Mouse (Mus musculus) kidney, embryonic 16.5 days (tissue): ENCODE results near the gene Fam166a. TPM values are rescaled to one million over a fixed set of nuclear protein-coding genes. Genes with fewer than 3 reads are reported as not detected.

ENCODE experiments used
- ATAC-seq: fragments of 200-750 bp; cut with Nextera tagmentation; 2 replicates; pipeline ENCODE4 v1.8.0; 2017; ENCODE audit warnings: moderate TSS enrichment; ENCODE audit not compliant: low FRiP score, low TSS enrichment
- H3K27ac ChIP-seq: fragments of 300-500 bp; sonication (generic); 2 replicates; pipeline ENCODE4 v1.5.1; 2014; ENCODE audit warnings: low read length
- H3K27me3 ChIP-seq: fragments of 300-500 bp; sonication (generic); 2 replicates; pipeline ENCODE4 v1.6.1; 2014; ENCODE audit warnings: low read length, control low read depth, mixed read lengths; ENCODE audit not compliant: insufficient read depth
- H3K36me3 ChIP-seq: fragments of 300-500 bp; sonication (generic); 2 replicates; pipeline ENCODE4 v1.6.1; 2014; ENCODE audit warnings: low read length, control low read depth, mixed read lengths; ENCODE audit not compliant: insufficient read depth
- H3K4me1 ChIP-seq: fragments of 300-500 bp; sonication (generic); 2 replicates; pipeline ENCODE4 v1.6.1; 2014; ENCODE audit warnings: low read length, control low read depth, mixed read lengths; ENCODE audit not compliant: insufficient read depth
- H3K4me2 ChIP-seq: fragments of 300-500 bp; sonication (generic); replicated peaks from 2 replicates; pipeline ENCODE4 v1.6.1; 2014; ENCODE audit warnings: low read depth, low read length
- H3K4me3 ChIP-seq: fragments of 300-500 bp; sonication (generic); 2 replicates; pipeline ENCODE4 v1.5.1; 2014; ENCODE audit warnings: mild to moderate bottlenecking, low read length
- H3K9ac ChIP-seq: fragments of 300-500 bp; sonication (generic); replicated peaks from 2 replicates; pipeline ENCODE4 v1.6.1; 2014; ENCODE audit warnings: low read length
- H3K9me3 ChIP-seq: fragments of 300-500 bp; sonication (generic); 2 replicates; pipeline ENCODE4 v1.6.1; 2016; ENCODE audit warnings: low read length, control low read depth
- WGBS: fragments of 180-500 bp; shearing (Covaris S2); extraction: QIAGEN DNeasy Blood & Tissue Kit; methylation state at CpG from one replicate; pipeline ENCODE4 v1.1.7; 2014; 5-methylcytosine and 5-hydroxymethylcytosine counted together
- polyA plus RNA-seq: library from polyadenylated mRNA; unstranded; fragments of >200 nt; fragmentation: Nextera tagmentation; extraction: Ambion mirVana; gene quantifications from 2 replicates; pipeline ENCODE4 v1.2.1, GENCODE M21; 2015

Gene Fam166a
- polyA plus RNA-seq, 1 experiment from 2014 or later, result 0.37 TPM

GRCm38 (mm10) chr2:25183336-25183735 lies 35.2 kb upstream of the Fam166a start:
- peaks cover 38% of the 10 kb centered on the region for H3K27me3 ChIP-seq
- H3K9me3 ChIP-seq, result no peaks in the 10 kb centered on the region
- ATAC-seq, result no peak
- H3K27ac ChIP-seq, result no peak overlapping the region
- peaks cover 2% of the 10 kb centered on the region; the same call in 1 of the 2 replicates for H3K36me3 ChIP-seq
- peak overlapping the region; percentile 87 for H3K4me2 ChIP-seq
- peak overlapping the region; percentile 67 for H3K4me3 ChIP-seq
- no peak overlapping the region; the same call in 1 of the 2 replicates for H3K9ac ChIP-seq
- WGBS, result 56% methylated on average over 2 of the region's 2 CpGs
- H3K4me1 ChIP-seq, result peaks cover 58% of the 10 kb centered on the region

- Histone ChIP-seq H3K27me3 (peaks cover 31% of the 10 kb centered on the region), H3K9ac (0 out of 2 replicates have a peak overlapping the region, but pooled peaks have one; percentile 11), H3K4me2 (no peak overlapping the region), H3K4me3 (no peak overlapping the region), H3K36me3 (peaks cover 2% of the 10 kb centered on the region; the same call in 1 of the 2 replicates), H3K9me3 (no peaks in the 10 kb centered on the region), H3K27ac (no peak overlapping the region), H3K4me1 (peaks cover 47% of the 10 kb centered on the region)
- WGBS, result 93% methylated on average over 7 of the region's 7 CpGs
- ATAC-seq, result no peak
These were observed 34.0 kb upstream of the Fam166a start for GRCm38 (mm10) chr2:25184496-25184895.

GRCm38 (mm10) chr2:25185625-25186574 lies 32.6 kb upstream of the Fam166a start:
- Histone ChIP-seq H3K4me1 (peaks cover 38% of the 10 kb centered on the region), H3K36me3 (peaks cover 2% of the 10 kb centered on the region; the same call in 1 of the 2 replicates), H3K9me3 (no peaks in the 10 kb centered on the region), H3K4me3 (peak overlapping the region; percentile 56), H3K9ac (peak overlapping the region; percentile 70), H3K27me3 (peaks cover 23% of the 10 kb centered on the region), H3K27ac (peak overlapping the region; percentile 81), H3K4me2 (peak overlapping the region; percentile 82)
- ATAC-seq, result peak; percentile 69
- under 1% methylated on average over 60 of the region's 64 CpGs for WGBS

GRCm38 (mm10) chr2:25186575-25186930 lies 32.0 kb upstream of the Fam166a start:
- H3K4me2 ChIP-seq, result peak overlapping the region; percentile 82
- H3K4me1 ChIP-seq, result peaks cover 33% of the 10 kb centered on the region
- peak overlapping the region; percentile 56 for H3K4me3 ChIP-seq
- peaks cover 2% of the 10 kb centered on the region; the same call in 1 of the 2 replicates for H3K36me3 ChIP-seq
- peak overlapping the region; percentile 70; the same call in 1 of the 2 replicates for H3K9ac ChIP-seq
- no peak overlapping the region for H3K27ac ChIP-seq
- peaks cover 17% of the 10 kb centered on the region; the same call in 1 of the 2 replicates for H3K27me3 ChIP-seq
- H3K9me3 ChIP-seq, result no peaks in the 10 kb centered on the region
- ATAC-seq, result no peak; the same call in 1 of the 2 replicates
- WGBS, result 38% methylated on average over 5 of the region's 5 CpGs

- Histone ChIP-seq H3K4me2 (no peak overlapping the region), H3K4me1 (peaks cover 26% of the 10 kb centered on the region), H3K36me3 (peaks cover 2% of the 10 kb centered on the region; the same call in 1 of the 2 replicates), H3K4me3 (no peak overlapping the region), H3K9me3 (no peaks in the 10 kb centered on the region), H3K9ac (no peak overlapping the region), H3K27me3 (peaks cover 11% of the 10 kb centered on the region; the same call in 1 of the 2 replicates), H3K27ac (no peak overlapping the region)
- 82% methylated on average over 6 of the region's 6 CpGs for WGBS
- ATAC-seq, result no peak
These were observed 30.7 kb upstream of the Fam166a start for GRCm38 (mm10) chr2:25187841-25188240.

- H3K9me3 ChIP-seq, result no peaks in the 10 kb centered on the region
- H3K4me3 ChIP-seq, result no peak overlapping the region
- 0% methylated on average over 6 of the region's 6 CpGs for WGBS
- H3K4me2 ChIP-seq, result peak overlapping the region; percentile 70
- peak overlapping the region; percentile 56 for H3K27ac ChIP-seq
- H3K36me3 ChIP-seq, result no peaks in the 10 kb centered on the region
- peak overlapping the region; percentile 42; the same call in 1 of the 2 replicates for H3K9ac ChIP-seq
- H3K27me3 ChIP-seq, result peaks cover 12% of the 10 kb centered on the region
- peaks cover 36% of the 10 kb centered on the region for H3K4me1 ChIP-seq
- peak; percentile 81 for ATAC-seq
These were observed 25.2 kb upstream of the Fam166a start for GRCm38 (mm10) chr2:25193330-25193770.

- Histone ChIP-seq H3K27me3 (peaks cover 12% of the 10 kb centered on the region), H3K9ac (peak overlapping the region; percentile 44; the same call in 1 of the 2 replicates), H3K4me2 (peak overlapping the region; percentile 70; the same call in 1 of the 2 replicates), H3K36me3 (peaks cover 3% of the 10 kb centered on the region; the same call in 1 of the 2 replicates), H3K27ac (peak overlapping the region; percentile 56), H3K4me3 (no peak overlapping the region), H3K9me3 (no peaks in the 10 kb centered on the region), H3K4me1 (peaks cover 38% of the 10 kb centered on the region)
- ATAC-seq, result no peak
- 72% methylated on average over 5 of the region's 5 CpGs for WGBS
These were observed 24.5 kb upstream of the Fam166a start for GRCm38 (mm10) chr2:25194006-25194405.

- Histone ChIP-seq H3K4me2 (peak overlapping the region; percentile 70), H3K9ac (peak overlapping the region; percentile 58), H3K9me3 (no peaks in the 10 kb centered on the region), H3K27ac (0 out of 2 replicates have a peak overlapping the region, but pooled peaks have one; percentile 56), H3K36me3 (peaks cover 8% of the 10 kb centered on the region), H3K4me3 (peak overlapping the region; percentile 48), H3K4me1 (peaks cover 40% of the 10 kb centered on the region), H3K27me3 (peaks cover 12% of the 10 kb centered on the region)
- no peak for ATAC-seq
- WGBS, result 79% methylated on average over 17 of the region's 17 CpGs
These were observed 23.9 kb upstream of the Fam166a start for GRCm38 (mm10) chr2:25194486-25195171.
